Mouse (Mus musculus) ES-Bruce4 (cell line): Measurements from ENCODE around the gene Pex14.

ENCODE experiments used
- CTCF ChIP-seq: IDR thresholded peaks from one replicate; pipeline ENCODE4 v1.8.1; 2011; ENCODE audit warnings: low read depth, low read length
- POLR2A ChIP-seq: IDR thresholded peaks from one replicate; pipeline ENCODE4 v1.8.1; 2011; ENCODE audit warnings: low read length; ENCODE audit not compliant: insufficient read depth

DNA sequence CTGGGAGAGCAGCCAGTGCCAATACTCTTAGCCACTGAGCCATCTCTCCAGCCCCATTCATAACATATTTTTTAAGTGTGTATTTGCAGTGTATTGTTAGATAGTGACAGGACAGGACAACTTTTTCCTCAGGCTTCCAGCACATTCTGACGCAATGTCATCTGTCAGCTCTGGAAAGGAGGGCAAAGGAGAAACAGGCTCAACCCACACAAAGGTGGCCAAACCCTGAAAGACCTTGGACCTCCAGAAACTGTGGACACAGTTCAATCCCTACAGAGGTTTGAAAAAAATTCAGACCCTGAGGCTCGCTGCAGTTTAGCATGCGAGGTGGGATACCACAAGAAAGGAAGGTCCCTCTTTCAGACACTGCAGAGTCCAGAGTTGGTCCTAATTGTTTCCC lies 1.7 kb downstream of the Pex14 start:
- TF ChIP-seq POLR2A (no peak), CTCF (no peak)
